Mouse (Mus musculus): ENCODE data around the gene Kcnn3. TPM values are rescaled to one million over a fixed set of nuclear protein-coding genes. Genes with fewer than 3 reads are reported as not detected.

The Kcnn3 gene
- polyA plus RNA-seq, 1 experiment from 2014 or later = 1.2 TPM

DNA sequence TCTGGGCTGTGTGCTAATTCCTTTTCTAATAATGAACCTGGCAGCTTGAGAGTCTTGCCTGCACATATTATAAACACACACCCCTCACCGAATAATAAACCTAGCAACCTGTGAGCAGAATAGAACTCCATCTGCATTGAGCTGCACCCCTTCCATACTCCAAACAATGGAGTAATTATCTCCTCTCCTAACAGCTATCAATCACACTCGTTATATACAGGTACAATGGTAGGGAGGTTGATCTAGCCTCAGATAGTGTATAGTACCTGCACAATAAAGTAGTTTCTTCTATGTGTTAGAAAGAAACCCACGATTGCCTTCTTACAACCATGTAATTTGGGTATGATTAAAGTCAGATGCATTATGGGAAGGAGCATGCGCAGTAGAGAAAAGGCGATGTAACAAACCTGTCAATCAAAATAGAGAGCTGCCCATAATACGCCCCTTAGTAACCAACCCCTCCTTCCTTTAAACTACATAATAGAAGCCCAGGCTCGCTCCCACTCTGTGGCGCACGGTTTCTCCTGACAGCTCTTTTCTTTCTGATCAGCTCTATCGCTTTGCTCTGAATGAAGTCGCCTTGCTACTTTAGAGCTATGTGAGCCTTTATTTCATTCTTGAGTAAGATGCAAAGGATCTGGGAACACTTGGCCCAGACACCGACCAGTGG lies 176.3 kb downstream of the Kcnn3 start:
- Histone ChIP-seq H3K27me3 (no peaks in the 10 kb centered on the region; the same call in 1 of the 2 replicates), H3K9ac (no peak overlapping the region), H3K9me3 (no peaks in the 10 kb centered on the region), H3K4me3 (no peak overlapping the region), H3K4me2 (no peak overlapping the region), H3K36me3 (no peaks in the 10 kb centered on the region), H3K27ac (no peak overlapping the region), H3K4me1 (no peaks in the 10 kb centered on the region)
- ATAC-seq (ENCODE audit: borderline replicate concordance, extremely low read depth, low FRiP score, low TSS enrichment) = no peak
- 75% methylated on average over 12 of the region's 12 CpGs for WGBS

DNA sequence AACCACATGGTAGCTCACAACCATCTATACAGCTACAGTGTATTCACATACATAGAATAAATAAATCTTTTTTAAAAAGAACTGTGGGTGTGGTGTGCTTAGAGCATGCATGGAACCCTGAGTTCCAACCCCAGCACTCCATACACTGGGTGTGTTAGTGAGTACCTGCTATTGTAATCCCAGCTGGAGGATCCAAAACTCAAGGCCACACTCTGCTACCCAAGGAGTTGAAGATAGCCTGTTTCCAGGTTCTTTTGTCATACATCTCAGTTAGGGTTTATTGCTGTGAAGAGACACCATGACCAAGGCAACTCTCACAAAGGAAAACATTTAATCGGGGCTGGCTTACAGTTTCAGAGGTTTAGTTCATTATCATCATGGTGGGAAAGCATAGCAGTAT lies 179.0 kb downstream of the Kcnn3 start:
- Histone ChIP-seq H3K4me3 (no peak overlapping the region), H3K36me3 (no peaks in the 10 kb centered on the region), H3K27ac (no peak overlapping the region), H3K9ac (no peak overlapping the region), H3K4me2 (no peak overlapping the region), H3K4me1 (no peaks in the 10 kb centered on the region), H3K27me3 (no peaks in the 10 kb centered on the region; the same call in 1 of the 2 replicates), H3K9me3 (no peaks in the 10 kb centered on the region)
- no peak for ATAC-seq (ENCODE audit: borderline replicate concordance, extremely low read depth, low FRiP score, low TSS enrichment)
- 90% methylated on average over 1 of the region's 1 CpGs for WGBS

DNA sequence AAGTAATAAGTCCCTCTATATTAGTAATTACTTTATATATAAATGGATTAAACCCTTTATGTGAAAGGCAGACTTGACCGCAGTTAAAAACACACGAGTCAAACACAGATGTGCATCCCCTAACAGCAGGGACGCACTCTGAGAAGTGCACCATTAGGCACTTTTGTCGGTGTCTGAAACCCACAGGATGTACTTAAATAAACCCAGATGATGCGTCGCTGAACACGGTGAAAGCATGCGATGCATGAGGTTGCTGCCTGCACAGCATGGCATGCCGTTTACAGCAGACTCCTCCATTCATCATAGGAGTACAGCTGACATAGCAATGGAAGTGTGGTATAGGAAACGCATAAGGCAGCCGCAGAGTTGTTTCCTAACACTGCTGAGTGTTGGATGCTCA lies 180.5 kb downstream of the Kcnn3 start:
- no peak overlapping the region for H3K4me2 ChIP-seq
- 57% methylated on average over 11 of the region's 11 CpGs for WGBS
- no peak overlapping the region for H3K4me3 ChIP-seq
- H3K36me3 ChIP-seq = no peaks in the 10 kb centered on the region
- H3K9ac ChIP-seq = no peak overlapping the region
- H3K27me3 ChIP-seq = no peaks in the 10 kb centered on the region; the same call in 1 of the 2 replicates
- no peaks in the 10 kb centered on the region for H3K4me1 ChIP-seq
- H3K27ac ChIP-seq = no peak overlapping the region
- no peak for ATAC-seq (ENCODE audit: borderline replicate concordance, extremely low read depth, low FRiP score, low TSS enrichment)
- H3K9me3 ChIP-seq = no peaks in the 10 kb centered on the region

DNA sequence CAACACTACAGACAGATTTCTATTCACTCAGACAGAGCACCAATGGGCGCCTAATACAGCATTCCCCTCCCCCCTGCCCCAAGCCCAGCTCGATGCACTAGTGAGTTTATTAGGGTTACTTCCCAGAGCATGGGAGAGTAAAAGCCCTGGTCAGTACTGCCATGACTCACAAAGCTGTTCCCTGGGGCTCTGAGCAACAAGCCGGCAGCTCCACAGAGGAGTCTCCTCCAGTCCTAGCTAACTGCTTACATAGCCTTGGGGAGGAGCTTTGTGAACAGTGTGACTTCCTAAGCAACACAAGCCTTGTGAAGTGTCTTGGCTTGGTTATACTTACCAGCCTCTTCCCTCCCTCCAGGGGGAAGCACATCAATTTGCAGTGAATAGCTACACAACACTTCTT lies 183.6 kb downstream of the Kcnn3 start:
- H3K27ac ChIP-seq = no peak overlapping the region
- no peak for ATAC-seq (ENCODE audit: borderline replicate concordance, extremely low read depth, low FRiP score, low TSS enrichment)
- 28% methylated on average over 3 of the region's 3 CpGs for WGBS

DNA sequence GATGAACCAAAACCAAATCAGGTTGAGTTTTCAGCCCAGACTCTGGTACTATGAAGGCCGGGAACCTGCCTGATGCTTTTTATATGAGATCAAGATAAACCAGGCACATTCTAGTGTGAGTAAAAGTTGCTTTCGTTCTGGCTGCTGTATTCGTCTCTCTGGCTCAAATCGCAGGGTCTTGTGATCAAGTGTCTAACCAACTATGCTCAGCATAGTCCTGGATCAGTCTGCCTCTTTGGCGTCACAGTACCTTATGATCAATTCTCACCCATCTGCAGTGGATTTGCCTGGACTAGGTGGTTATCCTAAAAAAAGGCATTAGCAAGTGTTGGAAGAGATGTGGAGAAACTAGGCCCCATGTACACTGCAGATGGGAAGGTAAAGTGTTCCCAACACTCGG lies 184.1 kb downstream of the Kcnn3 start:
- WGBS = 73% methylated on average over 6 of the region's 6 CpGs
- H3K9ac ChIP-seq = no peak overlapping the region
- H3K4me2 ChIP-seq = no peak overlapping the region
- no peaks in the 10 kb centered on the region for H3K4me1 ChIP-seq
- no peaks in the 10 kb centered on the region; the same call in 1 of the 2 replicates for H3K27me3 ChIP-seq
- no peak overlapping the region for H3K27ac ChIP-seq
- H3K9me3 ChIP-seq = no peaks in the 10 kb centered on the region
- no peak overlapping the region for H3K4me3 ChIP-seq
- ATAC-seq (ENCODE audit: borderline replicate concordance, extremely low read depth, low FRiP score, low TSS enrichment) = no peak
- no peaks in the 10 kb centered on the region for H3K36me3 ChIP-seq

More for the DNA sequence above, 183.6 kb downstream of the Kcnn3 start:
- Histone ChIP-seq H3K9me3 (no peaks in the 10 kb centered on the region), H3K4me3 (no peak overlapping the region), H3K4me1 (no peaks in the 10 kb centered on the region), H3K27me3 (no peaks in the 10 kb centered on the region; the same call in 1 of the 2 replicates), H3K4me2 (no peak overlapping the region), H3K36me3 (no peaks in the 10 kb centered on the region), H3K9ac (no peak overlapping the region)

DNA sequence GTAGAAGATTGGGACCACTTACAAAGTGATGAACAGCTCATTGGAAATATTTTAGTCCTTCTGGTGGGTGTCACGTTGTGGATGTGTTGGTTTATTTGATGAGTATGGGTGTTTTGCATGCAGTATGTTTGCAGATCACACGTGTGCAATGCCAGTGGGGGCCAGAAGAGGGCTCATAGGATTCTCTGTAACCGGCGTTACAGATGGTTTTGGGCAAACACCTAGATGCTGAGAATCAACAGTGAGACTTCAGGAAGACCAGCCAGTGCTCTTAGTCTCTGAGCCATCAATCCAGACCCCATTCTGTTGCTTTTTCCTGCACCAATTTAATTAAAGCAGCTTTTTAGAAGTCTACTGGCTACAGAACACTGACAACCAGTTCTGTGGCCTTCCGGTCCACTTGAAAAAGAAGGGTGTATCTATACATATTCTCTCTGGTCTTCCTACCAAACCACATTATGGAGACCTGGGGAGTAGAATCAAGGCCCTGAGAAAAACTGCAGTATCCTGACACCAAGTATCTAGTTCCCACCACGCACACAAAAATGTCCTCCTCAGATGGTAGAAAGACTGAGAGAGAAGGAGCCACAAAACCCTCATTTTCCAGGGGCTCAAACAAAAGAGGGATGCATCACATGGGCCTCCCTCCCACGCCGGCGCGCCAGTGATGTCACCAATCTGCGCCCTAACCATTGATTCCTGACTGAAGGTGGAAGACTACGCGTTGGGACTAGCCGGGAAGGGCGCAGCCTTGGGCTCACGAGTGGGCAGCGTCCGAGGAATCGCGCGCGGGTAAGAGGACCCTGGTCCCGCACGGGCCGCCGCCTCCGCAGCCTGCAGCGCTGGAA lies 194.6 kb downstream of the Kcnn3 start, which contains the start of gene Adar:
Gene Adar (plus strand): TSS at position 664 of the 848 bp plus-strand sequence.
- H3K4me3 ChIP-seq = peak within 1 kb of the TSS; percentile 68
- peak; percentile 75 for ATAC-seq (ENCODE audit: borderline replicate concordance, extremely low read depth, low FRiP score, low TSS enrichment)
- 6% methylated on average over 27 of the region's 28 CpGs for WGBS
- H3K27me3 ChIP-seq = peaks cover 3% of the 10 kb centered on the region; the same call in 1 of the 2 replicates
- H3K9ac ChIP-seq = peak within 1 kb of the TSS; percentile 60
- no peaks in the 10 kb centered on the region for H3K9me3 ChIP-seq
- no peak within 1 kb of the TSS for H3K27ac ChIP-seq
- no peaks in the 10 kb centered on the region for H3K36me3 ChIP-seq
- H3K4me2 ChIP-seq = peak within 1 kb of the TSS; percentile 90
- H3K4me1 ChIP-seq = peaks cover 5% of the 10 kb centered on the region; the same call in 1 of the 2 replicates

DNA sequence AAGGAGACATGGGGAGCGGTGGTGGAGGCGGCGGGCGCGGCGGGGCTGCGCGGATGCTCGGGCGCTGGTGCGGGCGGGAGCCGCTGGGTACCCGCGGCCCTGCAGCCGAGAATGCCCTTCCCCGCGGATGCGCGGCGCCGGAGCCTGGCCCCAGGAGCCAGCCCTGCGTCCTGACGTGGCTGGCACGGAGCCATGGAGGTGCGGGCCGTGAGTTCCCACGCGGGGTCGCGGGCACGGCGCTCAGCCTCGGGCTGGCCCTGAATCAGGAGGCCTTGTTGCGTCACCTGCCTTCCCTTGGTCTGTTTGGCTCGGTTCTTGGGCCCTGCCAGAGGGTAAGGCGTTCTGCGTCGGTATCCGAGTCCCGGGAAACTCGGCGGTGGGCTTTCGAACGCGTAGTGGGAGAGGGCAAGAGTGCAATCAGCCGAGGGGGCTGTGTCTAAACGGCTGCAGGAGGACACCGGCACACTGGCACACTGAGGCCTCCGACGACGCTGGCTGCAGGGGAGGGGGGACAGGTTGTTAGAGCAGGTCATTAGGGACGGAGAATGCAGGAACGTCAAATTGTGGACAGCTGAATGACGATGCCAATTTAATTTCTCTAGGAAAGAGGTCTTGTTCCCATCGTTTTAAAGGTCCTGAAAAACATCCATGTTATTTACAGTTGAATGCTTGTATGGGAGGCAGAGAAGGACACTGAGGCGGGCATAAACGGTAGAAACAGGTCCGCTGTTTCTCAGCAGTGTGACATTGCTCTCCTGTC lies 195.4 kb downstream of the Kcnn3 start:
- peak; percentile 73; the same call in 1 of the 2 replicates for ATAC-seq (ENCODE audit: borderline replicate concordance, extremely low read depth, low FRiP score, low TSS enrichment)
- Histone ChIP-seq H3K4me3 (peak overlapping the region; percentile 68), H3K4me2 (peak overlapping the region; percentile 90), H3K9me3 (no peaks in the 10 kb centered on the region), H3K9ac (peak overlapping the region; percentile 60), H3K27me3 (peaks cover 3% of the 10 kb centered on the region; the same call in 1 of the 2 replicates), H3K36me3 (no peaks in the 10 kb centered on the region), H3K4me1 (peaks cover 5% of the 10 kb centered on the region; the same call in 1 of the 2 replicates), H3K27ac (no peak overlapping the region)
- 2% methylated on average over 55 of the region's 59 CpGs for WGBS

DNA sequence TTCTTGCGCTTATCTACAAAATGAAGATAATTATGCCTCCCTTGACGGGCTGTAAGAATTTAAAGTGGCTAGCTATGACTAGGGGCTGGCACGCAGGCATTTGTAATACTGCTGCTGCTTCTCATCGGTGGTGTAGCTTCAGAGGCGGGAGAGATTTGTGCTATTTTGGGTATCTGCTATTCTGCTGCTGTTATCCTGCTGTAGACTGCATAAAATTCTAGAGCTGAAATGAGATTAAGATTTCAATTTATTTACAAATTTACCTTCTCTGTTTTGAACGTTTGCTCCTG lies 195.9 kb downstream of the Kcnn3 start:
- Histone ChIP-seq H3K9ac (no peak overlapping the region), H3K9me3 (no peaks in the 10 kb centered on the region), H3K27ac (no peak overlapping the region), H3K4me2 (peak overlapping the region; percentile 90), H3K4me3 (peak overlapping the region; percentile 68), H3K4me1 (peaks cover 6% of the 10 kb centered on the region), H3K36me3 (no peaks in the 10 kb centered on the region), H3K27me3 (peaks cover 3% of the 10 kb centered on the region; the same call in 1 of the 2 replicates)
- 35% methylated on average over 6 of the region's 6 CpGs for WGBS
- ATAC-seq (ENCODE audit: borderline replicate concordance, extremely low read depth, low FRiP score, low TSS enrichment) = no peak

DNA sequence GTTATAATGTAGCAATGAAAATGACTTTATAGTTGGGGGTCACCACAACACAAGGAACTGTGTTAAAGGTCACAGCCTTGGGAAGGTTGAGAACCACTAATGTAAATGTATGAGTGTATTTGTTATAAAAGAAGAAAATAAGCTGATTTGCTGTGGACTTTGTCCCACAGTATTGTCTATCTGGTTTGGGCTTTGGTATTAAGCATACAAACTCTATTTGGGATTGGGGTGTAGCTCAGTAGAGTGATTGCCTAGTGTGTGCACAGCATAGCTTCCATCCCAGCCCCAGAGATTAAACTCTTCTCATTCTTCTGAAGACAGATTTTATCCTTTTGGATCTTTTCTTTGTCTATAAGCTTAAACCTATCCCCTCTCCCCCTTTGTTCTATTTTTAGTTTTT lies 202.1 kb downstream of the Kcnn3 start:
- Histone ChIP-seq H3K27ac (no peak overlapping the region), H3K4me3 (no peak overlapping the region), H3K4me1 (peaks cover 4% of the 10 kb centered on the region; the same call in 1 of the 2 replicates), H3K36me3 (no peaks in the 10 kb centered on the region), H3K4me2 (no peak overlapping the region), H3K9ac (no peak overlapping the region), H3K27me3 (no peaks in the 10 kb centered on the region), H3K9me3 (no peaks in the 10 kb centered on the region)
- ATAC-seq (ENCODE audit: borderline replicate concordance, extremely low read depth, low FRiP score, low TSS enrichment) = no peak

DNA sequence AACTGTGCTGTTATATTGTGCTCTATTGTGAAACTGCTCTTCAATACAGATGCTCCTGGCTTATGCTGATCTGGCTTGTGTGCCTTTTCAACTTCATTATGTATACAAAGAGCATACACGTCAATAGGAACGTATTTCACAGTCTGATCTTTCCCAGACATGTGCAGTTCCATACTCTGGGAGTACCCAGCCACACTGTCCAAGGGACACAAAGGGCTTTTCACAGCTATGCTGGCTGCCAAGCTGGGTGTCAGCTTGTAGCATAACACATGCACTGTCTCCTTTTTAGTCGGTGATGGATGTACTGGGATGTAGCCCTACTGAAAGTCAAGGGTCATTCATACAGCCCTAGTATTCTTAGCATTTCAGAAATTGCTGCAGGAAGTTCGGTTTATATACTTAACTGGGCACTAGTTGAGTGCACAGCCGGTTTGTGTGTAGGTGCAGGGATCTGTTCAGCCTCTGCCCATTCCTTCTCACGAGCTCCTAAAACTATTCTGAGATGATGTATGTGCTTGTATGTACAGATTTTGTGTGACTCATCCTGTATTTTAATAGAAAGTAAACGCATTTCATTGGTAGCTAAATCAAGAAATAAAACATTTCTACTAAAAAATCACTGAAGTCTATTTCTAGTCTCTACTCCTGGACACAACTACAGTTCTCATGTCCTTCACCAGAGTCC lies 203.6 kb downstream of the Kcnn3 start:
- no peak for ATAC-seq (ENCODE audit: borderline replicate concordance, extremely low read depth, low FRiP score, low TSS enrichment)
- H3K4me1 ChIP-seq = peaks cover 4% of the 10 kb centered on the region; the same call in 1 of the 2 replicates
- H3K9me3 ChIP-seq = no peaks in the 10 kb centered on the region
- H3K9ac ChIP-seq = no peak overlapping the region
- no peak overlapping the region for H3K4me2 ChIP-seq
- H3K27ac ChIP-seq = no peak overlapping the region
- H3K36me3 ChIP-seq = no peaks in the 10 kb centered on the region
- H3K4me3 ChIP-seq = no peak overlapping the region
- 51% methylated on average over 7 of the region's 7 CpGs for WGBS
- no peaks in the 10 kb centered on the region for H3K27me3 ChIP-seq
